Mouse (Mus musculus) spleen, adult 2 months (tissue): Measurements from ENCODE around the gene Pcbp1.

Experiments
- CTCF ChIP-seq: fragments of 200-500 bp; IDR thresholded peaks from 2 replicates; pipeline ENCODE4 v1.5.1; 2011; ENCODE audit warnings: mild to moderate bottlenecking, inconsistent platforms; ENCODE audit not compliant: insufficient read depth, insufficient read length, insufficient replicate concordance; ENCODE audit errors: extremely low read depth
- POLR2A ChIP-seq: fragments of 200-500 bp; IDR thresholded peaks from 2 replicates; pipeline ENCODE4 v1.6.1; 2011; ENCODE audit warnings: low read depth, low read length, inconsistent platforms

- TF ChIP-seq CTCF (no peak), POLR2A (no peak)
Observed at GRCm38 (mm10) chr6:86519767-86520345, 6.3 kb downstream of the Pcbp1 start.
